Mouse (Mus musculus): Measurements from ENCODE around the gene Haus7.
A peak's percentile ranks its signal among the peaks of the same experiment; 100 is the strongest.
"Not testable (repeated sequence)": the region's sequence is repeated elsewhere in the genome, so short reads cannot be mapped to it uniquely, and the experiment has no call there.

The Haus7 gene

GRCm38 (mm10) chrX:73458877-73459392 lies at the start of gene Haus7:
Haus7 (minus strand) TSS chrX:73459044.
- ATAC-seq (ENCODE audit: insufficient number of reproducible peaks, low FRiP score, low TSS enrichment) = peak; percentile 100

- ATAC-seq (ENCODE audit: insufficient number of reproducible peaks, low FRiP score, low TSS enrichment) = peak; percentile 67
These were observed 47.7 kb upstream of the Haus7 start for GRCm38 (mm10) chrX:73506577-73506976.

GRCm38 (mm10) chrX:73505130-73505735 lies 46.4 kb upstream of the Haus7 start:
- ATAC-seq (ENCODE audit: insufficient number of reproducible peaks, low FRiP score, low TSS enrichment) = 0 out of 2 replicates have a peak, but pooled peaks have one; percentile 22

GRCm38 (mm10) chrX:73496746-73497145 lies 37.9 kb upstream of the Haus7 start:
- no peak for ATAC-seq (ENCODE audit: insufficient number of reproducible peaks, low FRiP score, low TSS enrichment)

GRCm38 (mm10) chrX:73493567-73493966 lies 34.7 kb upstream of the Haus7 start:
- not testable (repeated sequence) for ATAC-seq (ENCODE audit: insufficient number of reproducible peaks, low FRiP score, low TSS enrichment)

DNA sequence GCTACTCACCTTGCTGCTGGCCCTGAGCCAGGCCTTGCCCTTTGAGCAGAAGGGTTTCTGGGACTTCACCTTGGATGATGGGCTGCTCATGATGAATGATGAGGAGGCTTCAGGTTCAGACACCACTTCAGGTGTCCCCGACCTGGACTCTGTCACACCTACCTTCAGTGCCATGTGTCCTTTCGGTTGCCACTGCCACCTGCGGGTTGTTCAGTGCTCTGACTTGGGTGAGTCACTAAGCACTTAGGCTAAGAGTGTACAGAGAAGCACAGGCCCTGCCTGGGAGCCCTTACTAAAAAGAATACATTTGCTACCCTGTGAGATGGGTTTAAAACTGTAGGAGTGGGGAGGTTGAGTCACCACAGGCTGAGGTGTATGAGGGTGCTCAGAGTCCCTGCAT lies 32.0 kb upstream of the Haus7 start:
- no peak for ATAC-seq (ENCODE audit: insufficient number of reproducible peaks, low FRiP score, low TSS enrichment)

- ATAC-seq (ENCODE audit: insufficient number of reproducible peaks, low FRiP score, low TSS enrichment) = no peak
These were observed 31.3 kb upstream of the Haus7 start for GRCm38 (mm10) chrX:73490186-73490585.

DNA sequence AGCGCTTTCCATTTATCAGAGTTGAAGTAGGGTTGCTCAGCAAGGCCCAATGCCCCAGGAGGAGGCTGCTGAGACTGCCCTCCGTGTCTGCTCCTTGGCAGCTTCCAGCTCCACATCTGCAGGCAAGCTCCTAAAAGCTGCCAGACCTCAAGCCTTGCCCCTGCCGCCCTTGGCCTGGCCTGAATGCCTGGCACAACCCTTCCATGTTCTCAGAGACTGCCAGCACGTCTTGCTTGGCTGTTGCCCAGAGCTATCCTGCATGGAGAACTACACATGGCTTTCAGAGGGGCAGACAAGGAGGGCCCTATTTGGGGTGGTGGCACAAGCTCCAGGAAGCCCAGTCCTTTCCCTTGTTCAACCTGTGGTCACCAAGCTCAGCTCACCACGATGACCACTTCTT lies 28.1 kb upstream of the Haus7 start:
- no peak for ATAC-seq (ENCODE audit: insufficient number of reproducible peaks, low FRiP score, low TSS enrichment)

- no peak for ATAC-seq (ENCODE audit: insufficient number of reproducible peaks, low FRiP score, low TSS enrichment)
These were observed 26.0 kb upstream of the Haus7 start for GRCm38 (mm10) chrX:73484870-73485269.

GRCm38 (mm10) chrX:73484076-73484475 lies 25.2 kb upstream of the Haus7 start:
- ATAC-seq (ENCODE audit: insufficient number of reproducible peaks, low FRiP score, low TSS enrichment) = no peak

DNA sequence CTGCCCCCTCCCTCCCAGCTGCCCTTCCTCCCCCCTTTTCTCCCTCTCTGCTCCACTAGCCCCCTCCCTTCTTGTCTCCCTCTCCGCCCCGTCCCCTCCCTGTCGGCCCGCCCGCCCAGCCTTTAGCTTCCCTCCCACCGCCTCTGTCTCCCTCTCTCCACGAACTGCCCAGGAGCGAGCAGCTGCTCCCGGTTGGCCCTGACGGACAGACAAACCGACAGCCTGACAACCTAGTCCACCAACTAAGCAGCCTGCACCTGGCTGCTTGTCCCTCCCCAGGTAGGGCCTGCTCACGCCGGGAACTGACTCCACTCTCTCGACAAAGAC lies 24.6 kb upstream of the Haus7 start, which contains the start of gene Bgn:
TSS of gene Bgn (plus strand) at position 119 of the 327 bp plus-strand sequence.
- ATAC-seq (ENCODE audit: insufficient number of reproducible peaks, low FRiP score, low TSS enrichment) = no peak

- ATAC-seq (ENCODE audit: insufficient number of reproducible peaks, low FRiP score, low TSS enrichment) = no peak
These were observed 24.0 kb upstream of the Haus7 start for GRCm38 (mm10) chrX:73482643-73483483.

GRCm38 (mm10) chrX:73480334-73480733 lies 21.5 kb upstream of the Haus7 start:
- no peak for ATAC-seq (ENCODE audit: insufficient number of reproducible peaks, low FRiP score, low TSS enrichment)

- ATAC-seq (ENCODE audit: insufficient number of reproducible peaks, low FRiP score, low TSS enrichment) = no peak
These were observed 20.8 kb upstream of the Haus7 start for GRCm38 (mm10) chrX:73479656-73480055.

DNA sequence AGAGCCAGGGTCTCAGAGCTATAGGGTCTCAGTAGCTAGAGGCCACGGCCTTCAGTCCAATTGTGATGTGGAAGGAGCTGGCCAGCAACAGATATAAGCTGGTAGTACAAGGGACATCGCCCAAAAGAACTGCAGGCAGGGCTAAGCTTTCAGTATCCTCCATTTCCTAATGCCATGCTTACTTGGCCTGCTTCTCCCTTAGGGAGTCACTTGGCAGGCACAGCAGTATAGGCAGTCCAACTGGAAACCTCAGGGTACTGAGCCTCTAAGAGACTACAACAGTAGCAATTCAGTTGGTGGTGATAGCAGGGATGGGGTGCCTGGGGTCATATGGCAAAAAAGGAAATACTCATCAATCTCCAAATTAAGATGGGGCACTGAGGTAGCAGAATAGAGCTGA lies 18.7 kb upstream of the Haus7 start:
- no peak for ATAC-seq (ENCODE audit: insufficient number of reproducible peaks, low FRiP score, low TSS enrichment)

DNA sequence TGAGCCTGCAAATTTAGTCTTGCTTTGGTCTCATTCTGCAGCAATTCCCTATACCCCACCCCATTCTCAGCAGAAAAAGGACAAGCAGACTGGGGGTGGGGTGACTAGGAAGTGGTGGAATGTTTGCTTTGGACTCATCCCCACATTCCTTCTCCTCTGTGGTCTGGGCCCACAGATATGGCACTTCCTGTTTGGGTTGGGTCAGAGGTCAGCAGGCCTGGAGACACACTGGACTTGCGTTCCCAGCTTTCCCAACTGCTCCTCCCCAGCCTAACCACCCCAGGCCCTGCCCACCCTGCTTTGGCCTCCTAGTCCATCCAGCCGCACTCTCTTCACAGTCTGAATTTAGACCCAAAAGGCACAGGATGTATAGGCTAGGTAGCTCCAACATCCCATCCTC lies 17.8 kb upstream of the Haus7 start:
- ATAC-seq (ENCODE audit: insufficient number of reproducible peaks, low FRiP score, low TSS enrichment) = no peak

DNA sequence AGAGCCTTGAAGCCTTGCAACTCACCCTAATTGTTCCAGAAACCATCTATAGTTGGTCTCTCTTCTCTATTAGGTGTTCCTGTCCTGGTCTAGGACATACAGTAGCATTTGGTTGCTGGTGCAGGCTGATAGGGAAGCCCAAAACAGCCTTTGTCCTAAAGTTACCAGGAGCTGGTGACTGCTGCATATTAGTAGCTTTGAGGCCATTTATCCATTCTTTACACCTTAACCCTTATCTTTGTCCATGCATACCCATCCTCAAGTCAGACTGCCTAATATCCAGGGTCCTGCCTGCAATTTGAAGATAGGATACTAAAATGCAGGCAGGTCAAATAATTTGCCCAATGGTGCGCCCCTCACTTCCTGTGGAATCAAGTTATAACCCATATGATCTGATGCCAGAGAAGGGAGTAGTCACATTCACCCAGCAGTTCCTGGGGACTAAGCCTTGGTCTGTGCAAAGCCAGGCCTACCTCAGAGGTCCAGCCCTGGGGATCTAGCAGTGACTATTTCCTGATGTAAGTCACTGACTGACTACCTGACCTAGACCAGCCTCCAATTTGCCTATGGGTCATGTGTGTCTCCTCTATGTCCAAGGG lies 16.9 kb upstream of the Haus7 start:
- no peak for ATAC-seq (ENCODE audit: insufficient number of reproducible peaks, low FRiP score, low TSS enrichment)

DNA sequence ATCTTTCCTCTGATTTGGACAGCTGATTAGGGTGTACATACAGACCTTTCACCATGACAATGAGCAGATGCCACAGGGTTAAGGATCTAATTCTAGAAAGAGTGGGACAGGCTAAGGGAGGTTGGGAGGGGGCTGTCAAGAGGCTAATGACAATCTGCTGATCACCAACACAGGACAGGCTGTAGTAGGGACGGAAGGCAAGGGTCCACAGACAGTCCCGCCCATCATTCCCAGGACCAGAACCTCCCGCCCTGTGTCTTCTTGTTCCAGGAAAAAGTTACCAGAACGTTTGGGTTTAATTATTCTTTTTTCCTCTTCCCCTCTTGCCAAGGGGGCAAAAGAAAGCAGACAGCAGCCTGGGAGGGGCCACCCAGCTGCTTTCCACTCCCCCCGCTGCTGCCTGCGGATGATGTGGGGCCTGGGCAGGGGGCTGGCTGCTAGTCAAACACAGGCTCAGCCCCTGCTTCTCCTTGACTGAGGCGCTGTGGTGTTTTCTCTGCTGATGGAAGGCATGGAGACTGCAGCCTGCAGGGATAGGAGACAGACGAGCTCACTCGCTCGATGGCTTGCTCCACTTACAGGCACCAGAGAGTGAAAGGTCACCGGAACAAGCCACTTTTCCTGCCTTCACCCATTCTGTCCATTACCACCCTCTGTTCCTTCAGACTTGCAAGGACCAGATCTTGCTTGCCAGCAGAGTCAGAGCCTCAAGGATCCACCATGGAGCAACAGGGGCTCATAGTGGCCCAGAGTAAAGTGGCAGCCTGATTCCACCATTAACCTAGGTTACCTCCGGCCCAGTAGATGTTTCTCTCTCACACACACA lies 15.7 kb upstream of the Haus7 start:
- ATAC-seq (ENCODE audit: insufficient number of reproducible peaks, low FRiP score, low TSS enrichment) = no peak

GRCm38 (mm10) chrX:73471764-73472163 lies 12.9 kb upstream of the Haus7 start:
- ATAC-seq (ENCODE audit: insufficient number of reproducible peaks, low FRiP score, low TSS enrichment) = no peak

GRCm38 (mm10) chrX:73468752-73469151 lies 9.9 kb upstream of the Haus7 start:
- no peak for ATAC-seq (ENCODE audit: insufficient number of reproducible peaks, low FRiP score, low TSS enrichment)
